Mouse (Mus musculus) right cerebral cortex, adult 2 months (tissue): ENCODE results near the gene Galnt9.

Experiments
- DNase-seq, 2 experiments: peaks; one replicate each; pipeline ENCODE4 v3.0.0; 2021 to 2022; ENCODE audit warnings: low spot score in 2 of 2

Galnt9 gene

GRCm38 (mm10) chr5:110627351-110627750 lies 83.2 kb downstream of the Galnt9 start:
- DNase-seq: peak in 1 of 2 experiments; percentile 22

DNA sequence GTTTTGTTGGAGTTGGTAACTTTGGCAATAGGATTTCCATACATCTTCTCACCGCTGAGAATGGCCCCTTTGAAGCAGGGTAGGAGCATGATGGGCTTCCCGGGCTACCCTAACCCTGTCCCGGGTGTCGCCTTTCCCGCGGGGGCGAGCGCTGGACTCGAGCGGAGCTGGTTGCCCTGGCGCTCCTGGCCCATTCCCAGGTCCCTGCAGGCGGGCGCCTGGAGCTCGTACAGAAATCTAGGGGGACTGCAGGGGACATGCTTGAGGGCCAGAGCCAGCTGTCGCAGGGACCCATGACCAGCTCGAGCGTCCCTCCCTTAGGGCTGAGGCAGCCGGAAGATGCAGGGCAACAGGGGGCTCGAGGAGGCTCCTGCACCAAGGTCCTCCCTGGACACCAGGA lies 84.0 kb downstream of the Galnt9 start:
- DNase-seq: no peak

- DNase-seq: no peak
Measured at GRCm38 (mm10) chr5:110629525-110630120, 85.5 kb downstream of the Galnt9 start.

- DNase-seq: peak in 1 of 2 experiments; percentile 30
Measured at GRCm38 (mm10) chr5:110635951-110636707, 92.0 kb downstream of the Galnt9 start.

GRCm38 (mm10) chr5:110638306-110639074 lies 94.3 kb downstream of the Galnt9 start:
- DNase-seq: no peak

GRCm38 (mm10) chr5:110639459-110639858 lies 95.3 kb downstream of the Galnt9 start:
- DNase-seq: peak; percentile 89 to 91

DNA sequence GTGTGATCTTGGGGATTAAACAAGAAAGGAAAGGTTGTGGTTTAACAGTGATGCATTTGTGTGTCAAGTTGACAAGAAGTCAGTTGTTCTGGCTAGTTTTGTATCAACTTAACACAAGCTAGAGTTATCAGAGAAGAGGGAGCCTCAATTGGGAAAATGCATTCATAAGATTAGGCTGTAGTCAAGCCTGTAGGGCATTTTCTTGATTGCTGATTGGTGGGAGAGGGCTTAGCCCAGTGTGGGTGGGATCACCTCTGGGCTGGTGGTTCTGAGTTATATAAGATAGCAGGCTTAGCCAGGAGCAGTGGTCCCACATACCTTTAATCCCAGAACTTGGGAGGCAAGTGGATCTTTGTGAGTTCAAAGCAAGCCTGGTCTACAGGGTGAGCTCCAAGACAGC lies 102.2 kb downstream of the Galnt9 start:
- no peak for DNase-seq

DNA sequence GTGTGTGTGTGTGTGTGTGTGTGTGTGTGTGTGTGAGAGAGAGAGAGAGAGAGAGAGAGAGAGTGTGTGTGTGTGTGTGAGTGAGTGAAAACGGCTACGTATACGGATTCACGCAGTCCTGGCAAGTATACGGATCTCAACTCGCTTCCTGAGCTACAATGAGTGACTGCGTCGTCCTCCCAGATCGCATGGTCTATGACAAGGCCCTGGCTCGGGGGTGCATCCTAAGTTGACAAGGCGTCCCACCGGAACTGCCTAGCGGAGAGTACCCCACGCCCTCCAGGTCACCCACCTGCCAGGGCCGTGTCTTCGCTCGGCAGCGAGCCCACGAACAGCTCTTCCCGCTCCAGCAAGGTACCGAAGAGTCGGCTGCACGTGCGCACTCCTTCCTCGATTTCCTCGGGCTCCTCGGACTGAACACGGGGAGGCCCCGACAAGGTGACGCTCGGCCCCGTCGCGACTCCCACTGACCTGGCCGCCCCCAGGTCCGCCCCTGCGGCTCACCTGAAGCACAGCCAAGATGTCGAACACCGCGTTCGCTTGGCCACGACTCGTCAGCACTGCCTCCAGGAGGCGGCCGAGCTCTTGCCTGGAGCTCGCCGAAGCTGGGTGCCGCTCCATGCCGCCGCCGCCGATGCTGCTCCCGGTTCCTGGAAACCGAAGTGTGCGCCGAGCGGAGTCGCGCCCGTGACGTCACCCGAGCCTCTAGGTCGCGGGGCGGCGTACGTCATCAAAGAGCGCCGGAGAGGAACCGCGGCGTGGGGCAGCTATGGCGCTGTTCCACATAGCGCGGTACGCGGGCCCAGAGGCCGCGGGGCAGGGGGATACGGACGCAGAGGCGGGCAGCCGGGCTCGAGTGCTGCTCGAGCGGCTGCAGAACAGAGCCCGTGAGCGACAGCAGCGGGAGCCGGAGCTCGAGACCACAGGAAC lies 108.8 kb downstream of the Galnt9 start, which contains the start of the genes Noc4l and Ddx51:
Gene Noc4l (minus strand): TSS at position 699 of the 930 bp plus-strand sequence.
Gene Ddx51 (plus strand): TSS at position 733 of the 930 bp plus-strand sequence.
- DNase-seq: peak; percentile 95 to 97

- no peak for DNase-seq
Measured at GRCm38 (mm10) chr5:110653686-110654085, 109.5 kb downstream of the Galnt9 start.

GRCm38 (mm10) chr5:110659682-110660081 lies 115.5 kb downstream of the Galnt9 start:
- DNase-seq: no peak

DNA sequence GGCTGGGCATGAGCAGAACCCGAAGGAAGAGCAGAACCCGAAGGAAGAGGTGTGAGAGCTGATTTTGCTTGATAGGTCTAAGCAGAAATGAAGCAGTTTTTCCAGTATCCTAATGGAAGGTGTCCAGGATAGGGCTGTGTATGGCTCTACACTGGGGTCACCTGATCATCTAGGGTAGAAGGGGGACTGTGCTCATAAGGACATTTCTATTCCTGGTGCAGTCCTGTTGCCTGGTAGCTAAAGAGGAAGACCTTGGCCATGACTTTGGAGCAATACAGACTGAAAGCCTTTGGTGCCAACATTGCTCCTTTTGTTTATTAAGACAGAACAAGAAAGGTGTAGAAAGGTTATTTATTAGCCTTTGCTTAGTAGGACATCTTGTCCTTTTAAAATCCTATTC lies 119.9 kb downstream of the Galnt9 start:
- no peak for DNase-seq

- DNase-seq: no peak
Measured at GRCm38 (mm10) chr5:110664750-110665269, 120.7 kb downstream of the Galnt9 start.

- DNase-seq: no peak
Measured at GRCm38 (mm10) chr5:110665486-110666121, 121.4 kb downstream of the Galnt9 start.
